Mouse (Mus musculus) urinary bladder, postnatal 14 days (tissue): ENCODE measurements around the gene Csf1.
A peak's percentile ranks its signal among the peaks of the same experiment; 100 is the strongest.

Source experiments
- DNase-seq: peaks from one replicate; pipeline ENCODE4 v3.0.0; 2021; ENCODE audit warnings: low spot score

The Csf1 gene

DNA sequence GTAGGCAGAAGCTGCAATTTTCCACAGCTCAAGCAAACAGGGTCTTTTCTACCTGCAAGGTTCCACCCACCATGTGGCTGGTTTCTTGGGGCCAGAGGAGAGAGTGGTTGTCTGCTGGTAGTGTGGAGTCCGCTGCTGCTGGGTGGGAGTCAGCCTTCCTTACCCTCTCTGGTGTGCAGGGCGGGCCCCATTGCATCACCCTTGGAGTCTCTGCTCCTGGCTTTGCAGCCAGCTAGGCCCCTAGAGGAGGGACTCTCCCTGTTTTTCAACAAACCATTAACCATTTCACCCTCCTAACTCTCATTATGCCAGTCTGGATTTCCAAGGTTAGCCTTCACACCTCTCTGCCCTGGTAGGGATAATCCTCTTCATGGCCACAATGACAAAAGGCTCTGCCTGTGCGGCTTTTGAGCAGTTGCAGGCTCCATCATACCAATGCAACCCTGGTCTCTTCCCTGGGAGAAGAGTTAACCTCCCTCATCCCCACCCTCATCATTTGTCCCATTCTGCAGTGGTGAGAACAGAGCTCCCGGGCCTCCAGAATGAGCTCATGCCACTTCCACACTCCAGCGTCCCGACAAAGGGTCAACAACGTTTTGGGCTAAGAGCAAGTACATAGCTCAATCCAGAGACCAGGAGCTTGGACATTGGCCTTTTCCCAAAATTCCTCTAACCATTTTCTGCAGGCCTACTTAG is 56.4 kb downstream of the Csf1 start:
- peak; percentile 44 for DNase-seq

DNA sequence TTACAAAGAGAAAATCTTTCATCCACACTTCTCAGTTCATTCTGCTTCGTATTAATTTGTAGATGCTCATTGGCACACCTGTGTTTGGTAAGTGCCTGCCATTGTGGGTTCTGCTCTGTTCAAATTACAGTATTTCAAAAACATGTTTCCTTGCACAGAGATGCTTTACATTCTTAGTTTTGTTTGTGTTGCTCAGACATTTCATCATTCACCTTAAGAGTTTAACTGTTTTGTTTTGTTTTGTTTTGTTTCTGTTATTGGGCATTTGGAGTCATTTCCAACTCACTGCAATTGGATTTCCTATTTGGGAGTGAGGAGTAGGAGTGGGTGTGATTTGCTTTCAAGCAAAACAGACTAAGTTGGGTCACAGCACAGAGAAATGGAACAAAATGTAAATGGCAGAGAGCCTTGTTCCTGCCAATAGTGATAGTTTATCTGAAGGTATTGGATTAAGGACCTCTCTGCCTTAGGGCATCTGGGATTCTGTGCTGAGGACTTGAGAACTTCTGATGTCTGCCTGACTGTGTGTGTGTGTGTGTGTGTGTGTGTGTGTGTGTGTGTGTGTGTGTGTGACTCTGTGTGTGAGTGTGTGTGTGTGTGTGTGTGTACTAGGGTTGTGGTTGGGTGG is 58.4 kb downstream of the Csf1 start:
- DNase-seq, result no peak

DNA sequence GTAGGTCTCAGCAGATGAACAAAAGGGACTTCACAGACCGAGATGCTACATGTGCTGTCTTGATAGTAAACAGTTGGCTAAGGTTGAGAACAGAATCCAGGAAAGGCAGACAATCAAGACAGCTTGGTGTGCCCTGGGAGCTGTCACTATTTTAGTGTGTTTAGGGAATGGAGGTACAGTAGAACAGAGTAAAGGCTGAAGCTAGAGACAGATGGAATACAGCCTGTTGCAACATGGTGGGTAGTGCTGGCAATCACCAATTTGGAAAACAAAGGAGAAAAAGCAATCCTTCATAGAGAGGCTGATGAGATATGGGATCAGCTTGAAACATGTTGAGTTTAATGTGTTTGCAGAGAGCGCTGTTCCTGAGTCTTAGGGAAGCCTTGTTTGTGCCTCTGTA is 59.6 kb downstream of the Csf1 start:
- no peak for DNase-seq

DNA sequence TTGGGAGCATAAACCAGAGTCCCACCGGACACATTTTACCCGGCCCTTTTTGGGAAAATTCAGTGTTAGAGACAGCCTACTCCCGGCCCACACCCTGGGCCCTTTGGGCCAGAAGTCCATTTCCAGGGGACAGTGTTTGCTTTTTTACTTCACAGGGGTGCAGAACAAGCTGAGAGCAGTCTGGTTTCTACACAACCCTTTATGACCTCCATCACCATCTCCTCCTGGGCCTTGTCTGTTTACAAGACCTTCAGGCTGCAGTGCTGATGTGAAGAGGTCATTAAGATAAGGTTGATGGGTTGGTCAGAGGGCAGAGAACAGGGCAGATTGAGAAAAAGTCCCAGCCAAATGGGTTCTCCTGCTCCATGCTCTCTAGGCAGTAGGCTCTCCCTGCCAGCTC is 63.4 kb downstream of the Csf1 start:
- no peak for DNase-seq

DNA sequence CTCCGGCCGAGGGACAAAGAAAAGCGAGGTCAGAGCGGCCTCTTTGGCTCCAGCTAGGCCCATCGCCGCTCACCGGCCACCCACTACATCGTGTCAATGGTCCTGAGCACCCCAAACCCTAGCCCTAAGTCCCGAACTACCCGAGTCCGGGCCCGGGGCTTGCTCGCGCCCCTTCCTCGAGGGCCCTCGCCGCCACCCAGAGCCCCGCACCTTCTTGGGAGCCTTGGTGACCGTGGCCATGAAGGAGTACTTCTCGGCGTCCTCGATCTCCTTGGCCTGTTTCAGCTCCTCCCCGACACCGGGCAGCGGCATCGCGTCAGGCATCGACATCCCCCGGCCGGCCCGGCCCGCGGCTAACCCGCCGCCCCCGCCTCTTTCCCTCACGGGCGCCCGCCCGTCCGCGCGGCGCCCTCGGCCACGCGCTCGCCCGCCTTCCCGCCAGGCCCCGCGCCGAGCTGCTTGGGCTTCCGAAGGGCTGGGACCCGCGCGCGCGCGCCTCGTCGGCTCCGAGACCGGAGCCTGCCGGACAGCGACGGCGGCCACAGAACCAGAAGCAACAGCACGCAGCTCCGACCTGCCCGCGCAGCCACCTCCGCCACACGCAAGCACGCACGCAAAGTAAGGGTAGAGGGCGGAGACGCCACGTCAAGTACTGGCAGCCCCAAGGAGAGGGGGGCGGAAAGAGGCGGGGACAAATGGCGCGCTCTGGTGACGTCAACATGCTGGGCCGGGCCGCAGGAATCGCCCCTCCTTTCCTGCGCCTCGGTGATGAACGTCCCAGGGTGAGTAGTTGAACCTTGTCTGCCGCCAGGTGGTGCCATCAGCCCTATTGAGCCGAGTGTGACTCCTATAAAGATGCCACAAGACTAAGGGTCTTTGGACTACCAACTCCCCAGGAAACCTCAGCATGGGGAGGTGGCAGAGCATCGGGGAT is 64.1 kb downstream of the Csf1 start, which contains the start of gene Ahcyl1:
Gene Ahcyl1, minus strand, starts transcription at position 613 of the 934 bp plus-strand sequence.
- DNase-seq, result peak; percentile 99

DNA sequence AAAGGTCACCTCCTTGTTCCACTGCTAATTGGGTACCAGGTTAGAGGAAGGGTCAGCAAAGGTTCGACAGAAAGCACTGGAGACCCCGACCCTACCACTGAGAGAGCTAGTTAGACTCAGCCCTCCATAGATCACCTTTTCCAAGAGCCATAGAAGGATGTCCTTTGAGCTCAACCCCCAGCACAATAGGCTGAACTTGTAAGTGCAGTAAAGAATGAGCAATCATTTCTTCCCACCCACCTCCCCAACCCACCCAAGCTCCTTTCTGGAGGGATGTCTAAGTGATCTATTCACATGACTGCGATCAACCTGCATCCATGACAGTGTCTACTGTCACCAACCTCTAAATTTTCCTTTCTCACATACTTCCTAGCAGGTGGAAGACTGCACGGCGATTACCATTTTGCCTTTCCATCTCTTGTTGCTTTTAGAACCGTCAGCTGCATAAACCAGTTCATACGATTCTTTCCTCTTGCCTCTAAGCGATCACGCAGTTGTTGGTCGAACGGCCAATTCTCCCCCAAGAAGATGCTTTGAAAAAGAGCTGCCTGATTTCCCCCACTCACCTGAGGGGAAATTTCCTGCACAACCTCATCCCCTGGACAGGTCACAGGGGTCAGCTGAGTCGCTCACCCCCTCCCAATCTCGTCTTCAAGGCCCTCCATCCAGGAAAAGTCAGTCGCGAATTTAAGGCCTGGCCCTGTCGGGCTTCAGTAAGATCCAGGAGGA is 64.9 kb downstream of the Csf1 start:
- no peak for DNase-seq

DNA sequence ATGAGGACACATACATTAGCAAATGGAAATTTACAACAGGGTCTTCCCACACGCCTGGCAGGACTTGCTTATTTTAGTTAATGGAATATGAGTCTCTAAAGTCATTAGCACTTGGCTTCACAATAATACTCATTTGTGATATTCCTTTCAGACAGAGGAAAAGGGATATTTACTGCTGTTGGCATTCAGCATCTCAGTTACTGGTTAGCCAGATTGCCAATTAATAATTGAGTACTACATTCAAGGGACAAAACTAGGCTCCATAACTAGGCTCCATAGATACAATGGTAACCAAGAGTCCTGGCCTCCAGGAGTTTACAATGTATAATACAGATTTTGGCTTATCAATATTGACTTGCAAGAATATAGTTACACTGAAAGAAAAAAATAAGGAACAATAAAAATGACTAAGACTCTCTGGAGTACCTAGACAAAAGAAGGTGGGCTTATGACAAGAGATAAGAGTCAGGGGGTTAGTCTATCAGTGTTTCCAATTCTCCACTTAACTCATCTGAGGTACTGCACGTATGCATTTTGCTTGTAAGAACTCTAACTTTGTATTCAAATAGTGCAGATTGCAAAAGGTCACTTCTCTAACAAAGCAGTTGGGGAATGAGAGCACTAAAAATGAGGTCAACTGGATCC is 65.9 kb downstream of the Csf1 start:
- no peak for DNase-seq
